Mouse (Mus musculus) CH12.LX (cell line): ENCODE data around the gene Txndc9.

Source experiments
- CHD1 ChIP-seq: IDR thresholded peaks from 2 replicates; pipeline ENCODE4 v1.6.1; 2012; ENCODE audit warnings: low read depth, low read length, improper control_type of control experiment, inconsistent platforms
- CHD2 ChIP-seq: IDR thresholded peaks from 2 replicates; pipeline ENCODE4 v1.6.1; 2011; ENCODE audit warnings: low read length, improper control_type of control experiment
- CTCF ChIP-seq, 2 experiments: IDR thresholded peaks in 1 of 2; conservative IDR thresholded peaks in 1 of 2; 2 replicates each; pipeline ENCODE4 v1.5.1; 2011 to 2012; ENCODE audit warnings: low read depth in 2 of 2, low read length in 2 of 2, improper control_type of control experiment in 1 of 2, inconsistent platforms in 1 of 2, mild to moderate bottlenecking in 1 of 2, moderate library complexity in 1 of 2
- EP300 ChIP-seq: IDR thresholded peaks from 2 replicates; pipeline ENCODE4 v1.6.1; 2011; ENCODE audit warnings: low read length, improper control_type of control experiment
- GABPA ChIP-seq: IDR thresholded peaks from 2 replicates; pipeline ENCODE4 v1.6.1; 2012; ENCODE audit warnings: low read depth, low read length, improper control_type of control experiment, inconsistent platforms; ENCODE audit not compliant: insufficient replicate concordance
- JUND ChIP-seq: conservative IDR thresholded peaks from 2 replicates; pipeline ENCODE4 v1.6.1; 2011; ENCODE audit warnings: low read depth, low read length, improper control_type of control experiment
- MAX ChIP-seq: IDR thresholded peaks from 2 replicates; pipeline ENCODE4 v1.6.1; 2011; ENCODE audit warnings: low read length, improper control_type of control experiment
- MAZ ChIP-seq: IDR thresholded peaks from 2 replicates; pipeline ENCODE4 v1.6.1; 2012; ENCODE audit warnings: low read depth, mild to moderate bottlenecking, inconsistent platforms, low read length, improper control_type of control experiment, moderate library complexity
- MEF2A ChIP-seq: IDR thresholded peaks from 2 replicates; pipeline ENCODE4 v1.6.1; 2014; ENCODE audit warnings: low read depth, mild to moderate bottlenecking, inconsistent platforms, low read length, improper control_type of control experiment, borderline replicate concordance
- NELFE ChIP-seq: IDR thresholded peaks from 2 replicates; pipeline ENCODE4 v1.6.1; 2011; ENCODE audit warnings: low read depth, low read length, improper control_type of control experiment
- POLR2A ChIP-seq: IDR thresholded peaks from 2 replicates; pipeline ENCODE4 v1.6.1; 2011; ENCODE audit warnings: low read depth, mild to moderate bottlenecking, improper control_type of control experiment, low read length
- POLR2AphosphoS2 ChIP-seq: IDR thresholded peaks from 2 replicates; pipeline ENCODE4 v1.6.1; 2011; ENCODE audit warnings: low read depth, low read length, improper control_type of control experiment
- SMC3 ChIP-seq: IDR thresholded peaks from 2 replicates; pipeline ENCODE4 v1.6.1; 2011; ENCODE audit warnings: low read depth, low read length, improper control_type of control experiment

DNA sequence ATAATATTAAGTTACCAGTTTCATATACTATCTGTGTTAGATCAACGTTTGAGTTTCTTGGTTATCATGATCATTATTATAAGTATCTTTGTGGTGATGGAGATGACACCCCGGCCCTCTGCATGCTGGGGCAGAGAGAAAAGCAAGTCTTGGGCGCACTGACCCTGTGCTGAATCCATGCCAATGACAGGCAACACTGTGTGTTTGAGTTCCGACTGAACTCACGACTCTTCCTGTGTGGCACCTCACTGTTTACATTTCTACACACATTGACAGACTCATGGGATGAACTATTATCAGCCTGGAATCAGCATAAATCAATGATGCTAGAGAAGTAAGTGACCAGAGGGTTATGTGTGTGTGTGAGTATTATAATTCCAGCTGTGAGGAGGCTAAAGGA lies 9.8 kb downstream of the Txndc9 start:
- TF ChIP-seq CTCF (conservative IDR thresholded peaks at IDR 0.05 in 1 of 2, IDR thresholded peaks at IDR 0.05 in 1 of 2; ENCODE audit: low read depth in 2 of 2, low read length in 2 of 2) (no peak), NELFE (no peak), CHD1 (no peak), POLR2A (no peak), MEF2A (no peak), POLR2AphosphoS2 (no peak), EP300 (no peak), JUND (no peak), GABPA (no peak), MAZ (no peak), CHD2 (no peak), MAX (no peak), SMC3 (no peak)
